Mouse (Mus musculus): ENCODE measurements around the gene Tgif2lx1.
"Not testable (repeated sequence)": the region's sequence is repeated elsewhere in the genome, so short reads cannot be mapped to it uniquely, and the experiment has no call there.

The Tgif2lx1 gene

GRCm38 (mm10) chrX:118480637-118481036 lies at the start of gene Tgif2lx1:
Gene Tgif2lx1 (minus strand): TSS chrX:118480737.
- not testable (repeated sequence) for DNase-seq
